Mouse (Mus musculus) embryonic fibroblast, embryonic 13.5 days (primary cell): ENCODE results near the gene Gramd1b. TPM values are rescaled to one million over a fixed set of nuclear protein-coding genes. Genes with fewer than 3 reads are reported as not detected.

Source experiments
- H3K27ac ChIP-seq: 2 replicates; pipeline ENCODE4 v1.5.1; 2012; ENCODE audit warnings: low read length, control low read depth, inconsistent platforms; ENCODE audit not compliant: insufficient read depth
- H3K4me1 ChIP-seq: 2 replicates; pipeline ENCODE4 v1.6.1; 2011; ENCODE audit warnings: low read length; ENCODE audit not compliant: control insufficient read depth, insufficient read depth
- H3K4me3 ChIP-seq: 2 replicates; pipeline ENCODE4 v1.5.1; 2011; ENCODE audit warnings: mild to moderate bottlenecking, control low read depth, low read length; ENCODE audit not compliant: insufficient read depth
- CTCF ChIP-seq: IDR thresholded peaks from 2 replicates; pipeline ENCODE4 v1.5.1; 2011; ENCODE audit warnings: mild to moderate bottlenecking, control low read depth, low read length, moderate library complexity, borderline replicate concordance; ENCODE audit not compliant: insufficient read depth
- POLR2A ChIP-seq: IDR thresholded peaks from 2 replicates; pipeline ENCODE4 v1.6.1; 2011; ENCODE audit warnings: low read depth, mild to moderate bottlenecking, control low read depth, low read length, moderate library complexity
- polyA plus RNA-seq: library from polyadenylated mRNA; stranded (reverse); fragments of >200 nt; gene quantifications from 2 replicates; pipeline ENCODE4 v1.2.4, GENCODE M21; 2011; ENCODE audit warnings: low read depth; ENCODE audit not compliant: missing spikeins, insufficient read length

Gene Gramd1b
- polyA plus RNA-seq, 1 experiment = 14.3 TPM

GRCm38 (mm10) chr9:40555243-40555642 is 24.1 kb upstream of the Gramd1b start:
- H3K4me3 ChIP-seq = no peak overlapping the region
- H3K4me1 ChIP-seq = no peaks in the 10 kb centered on the region; the same call in 1 of the 2 replicates
- TF ChIP-seq CTCF (no peak), POLR2A (no peak)
- no peak overlapping the region; the same call in 1 of the 2 replicates for H3K27ac ChIP-seq

GRCm38 (mm10) chr9:40547876-40548275 is 16.7 kb upstream of the Gramd1b start:
- Histone ChIP-seq H3K4me3 (no peak overlapping the region), H3K27ac (no peak overlapping the region), H3K4me1 (no peaks in the 10 kb centered on the region)
- TF ChIP-seq POLR2A = no peak
- no peak for TF ChIP-seq CTCF

GRCm38 (mm10) chr9:40545193-40545592 is 14.0 kb upstream of the Gramd1b start:
- TF ChIP-seq POLR2A = no peak
- no peak for TF ChIP-seq CTCF
- no peaks in the 10 kb centered on the region for H3K4me1 ChIP-seq

GRCm38 (mm10) chr9:40539588-40540140 is 8.5 kb upstream of the Gramd1b start:
- H3K27ac ChIP-seq = no peak overlapping the region
- TF ChIP-seq POLR2A (no peak), CTCF (no peak)
- H3K4me3 ChIP-seq = no peak overlapping the region
- H3K4me1 ChIP-seq = no peaks in the 10 kb centered on the region

More at GRCm38 (mm10) chr9:40545193-40545592, 14.0 kb upstream of the Gramd1b start:
- H3K4me3 ChIP-seq = no peak overlapping the region
- H3K27ac ChIP-seq = no peak overlapping the region

- no peaks in the 10 kb centered on the region for H3K4me1 ChIP-seq
These were observed 6.5 kb upstream of the Gramd1b start for GRCm38 (mm10) chr9:40537708-40538105.

GRCm38 (mm10) chr9:40537044-40537707 is 6.0 kb upstream of the Gramd1b start:
- TF ChIP-seq CTCF (no peak), POLR2A (no peak)
- Histone ChIP-seq H3K4me1 (no peaks in the 10 kb centered on the region), H3K4me3 (no peak overlapping the region), H3K27ac (no peak overlapping the region)

More at GRCm38 (mm10) chr9:40537708-40538105, 6.5 kb upstream of the Gramd1b start:
- Histone ChIP-seq H3K27ac (no peak overlapping the region), H3K4me3 (no peak overlapping the region)
- TF ChIP-seq POLR2A (no peak), CTCF (no peak)

- Histone ChIP-seq H3K27ac (no peak overlapping the region), H3K4me3 (no peak overlapping the region), H3K4me1 (no peaks in the 10 kb centered on the region)
- TF ChIP-seq CTCF (no peak), POLR2A (no peak)
These were observed 647 bp downstream of the Gramd1b start for GRCm38 (mm10) chr9:40530536-40530935.

GRCm38 (mm10) chr9:40528733-40529132 is 2.5 kb downstream of the Gramd1b start:
- no peaks in the 10 kb centered on the region for H3K4me1 ChIP-seq
- no peak overlapping the region for H3K27ac ChIP-seq
- H3K4me3 ChIP-seq = no peak overlapping the region
- no peak for TF ChIP-seq POLR2A
- no peak for TF ChIP-seq CTCF

GRCm38 (mm10) chr9:40526928-40527327 is 4.3 kb downstream of the Gramd1b start:
- TF ChIP-seq POLR2A (no peak), CTCF (no peak)
- Histone ChIP-seq H3K4me3 (no peak overlapping the region), H3K4me1 (no peaks in the 10 kb centered on the region), H3K27ac (no peak overlapping the region)

- TF ChIP-seq CTCF (no peak), POLR2A (no peak)
- no peak overlapping the region for H3K27ac ChIP-seq
- no peaks in the 10 kb centered on the region; the same call in 1 of the 2 replicates for H3K4me1 ChIP-seq
- no peak overlapping the region for H3K4me3 ChIP-seq
These were observed 9.0 kb downstream of the Gramd1b start for GRCm38 (mm10) chr9:40522156-40522555.

GRCm38 (mm10) chr9:40521097-40521496 is 10.1 kb downstream of the Gramd1b start:
- TF ChIP-seq POLR2A = no peak
- TF ChIP-seq CTCF = no peak
- no peak overlapping the region for H3K4me3 ChIP-seq
- no peaks in the 10 kb centered on the region; the same call in 1 of the 2 replicates for H3K4me1 ChIP-seq
- no peak overlapping the region for H3K27ac ChIP-seq
